Mouse (Mus musculus) mouse trophoblast stem cell (cell line): Measurements from ENCODE around the gene Ptgdr2.

ENCODE experiments used
- in situ Hi-C, 2 experiments: fragments of 300-500 bp; cut with MseI, MboI; formaldehyde crosslinking; loops; 2 replicates in 1 of 2; 3 replicates in 1 of 2; pipeline ENCODE4 v1.15.1; 2025

Ptgdr2 gene

DNA sequence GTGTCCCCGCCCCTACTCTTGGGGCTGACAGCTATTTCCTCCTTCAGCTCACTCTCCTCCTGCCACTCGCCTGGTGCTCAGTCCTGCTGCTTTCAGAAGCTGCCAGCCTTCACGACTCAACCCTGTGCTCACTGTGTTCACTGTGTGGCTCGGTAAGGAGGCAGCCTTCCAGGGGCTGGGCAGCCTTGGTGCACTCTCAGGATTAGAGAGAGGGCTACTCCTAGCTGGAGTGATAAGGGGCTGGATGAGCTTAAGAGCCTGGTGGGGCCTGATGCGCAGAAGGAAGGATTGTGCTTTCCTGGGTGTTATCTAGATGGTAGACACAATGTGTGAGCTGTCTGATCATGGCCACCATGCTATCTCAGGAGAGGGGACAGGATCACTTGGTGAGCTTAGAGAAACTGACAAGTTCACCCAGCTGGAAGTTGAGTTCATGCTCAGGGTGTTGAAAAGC lies at the start of gene Ptgdr2:
Gene Ptgdr2, plus strand, starts transcription at position 51 of the 454 bp plus-strand sequence.
- in situ Hi-C loops = no loop called here

DNA sequence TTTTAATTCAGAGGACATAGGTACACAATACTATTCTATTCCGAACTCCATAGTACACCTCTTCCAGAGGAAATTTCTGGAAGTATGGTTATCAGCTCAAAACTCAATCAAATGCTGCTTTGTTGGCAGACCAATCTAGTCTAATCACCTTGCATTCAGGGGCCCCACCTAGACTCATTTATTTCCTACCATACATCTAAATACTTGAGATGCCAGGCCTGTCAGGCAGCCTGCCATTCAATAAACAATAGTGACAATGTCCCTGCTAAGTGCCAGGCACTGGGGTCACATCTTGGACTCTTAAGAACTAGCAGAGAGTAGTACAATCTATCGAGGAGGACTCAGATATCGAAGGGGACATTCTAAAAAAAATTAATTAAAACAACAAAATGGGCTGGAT lies 44.8 kb upstream of the Ptgdr2 start:
- in situ Hi-C loops = no loop called here

DNA sequence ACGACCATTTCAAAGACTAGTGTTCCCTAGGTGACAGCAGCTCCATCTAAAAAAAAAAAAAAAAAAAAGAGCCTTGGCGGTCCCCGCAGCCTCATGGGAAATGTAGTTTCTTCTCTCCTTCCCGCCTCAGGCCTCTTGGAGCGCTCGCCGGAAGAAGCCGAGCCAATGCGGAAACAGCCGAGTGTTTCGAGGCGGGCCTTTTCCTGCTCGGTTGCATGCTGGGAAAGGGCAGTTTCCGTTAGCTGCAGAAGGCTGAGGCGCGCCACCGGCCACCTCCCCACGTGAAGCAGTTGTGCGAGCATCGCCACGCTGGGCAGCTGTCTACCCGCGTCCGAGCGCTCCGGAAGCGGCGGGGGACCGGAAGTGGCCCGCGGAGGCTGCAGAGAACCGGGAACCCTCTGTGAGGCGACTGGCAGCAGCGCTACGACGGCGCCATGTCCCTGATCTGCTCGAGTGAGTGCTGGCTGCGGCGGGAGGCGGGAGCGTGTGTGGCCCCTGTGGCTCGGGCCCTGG lies 41.9 kb upstream of the Ptgdr2 start, which contains the start of gene Prpf19:
Gene Prpf19, plus strand, starts transcription at position 216 of the 513 bp plus-strand sequence.
- in situ Hi-C loops = no loop called here

DNA sequence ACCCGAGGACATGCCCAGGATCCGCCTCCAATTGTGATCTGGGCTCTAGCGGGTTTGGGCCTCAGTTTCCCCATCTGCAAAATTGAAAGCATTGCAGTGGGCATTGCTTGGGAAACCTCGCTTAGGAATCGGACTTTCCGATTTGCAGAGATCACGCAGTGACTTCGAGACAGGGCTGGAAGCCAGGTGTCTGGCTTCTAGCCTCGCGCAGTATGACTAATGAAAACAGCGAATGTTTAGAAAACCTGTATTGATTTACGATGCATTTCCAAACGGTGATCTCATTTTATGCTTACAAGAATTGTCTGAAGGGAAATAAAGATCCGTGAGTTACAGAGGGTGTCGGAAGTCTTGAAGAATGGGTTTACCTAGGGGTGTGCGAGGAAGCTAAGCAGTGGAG lies 41.3 kb upstream of the Ptgdr2 start:
- in situ Hi-C loops = no loop called here

DNA sequence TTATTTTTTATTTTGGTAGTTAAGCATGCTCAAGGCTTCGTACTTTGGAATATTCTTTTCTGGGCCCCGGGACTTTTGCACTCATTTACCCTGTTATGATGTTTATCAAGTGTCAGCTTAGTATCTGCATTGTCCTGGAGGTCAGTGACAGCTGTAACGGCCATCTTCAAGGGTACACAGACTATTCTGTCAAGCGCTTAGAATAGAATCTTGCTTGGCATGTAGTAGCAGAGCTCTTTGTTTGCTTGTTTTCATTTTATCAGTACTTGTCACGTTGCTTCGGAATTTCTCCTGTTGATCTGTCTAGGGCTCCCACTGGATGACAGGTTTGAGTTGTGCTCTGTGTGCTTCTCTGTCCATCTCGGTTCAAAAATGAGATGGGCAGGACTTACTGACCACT lies 40.1 kb upstream of the Ptgdr2 start:
- in situ Hi-C loops = no loop called here

DNA sequence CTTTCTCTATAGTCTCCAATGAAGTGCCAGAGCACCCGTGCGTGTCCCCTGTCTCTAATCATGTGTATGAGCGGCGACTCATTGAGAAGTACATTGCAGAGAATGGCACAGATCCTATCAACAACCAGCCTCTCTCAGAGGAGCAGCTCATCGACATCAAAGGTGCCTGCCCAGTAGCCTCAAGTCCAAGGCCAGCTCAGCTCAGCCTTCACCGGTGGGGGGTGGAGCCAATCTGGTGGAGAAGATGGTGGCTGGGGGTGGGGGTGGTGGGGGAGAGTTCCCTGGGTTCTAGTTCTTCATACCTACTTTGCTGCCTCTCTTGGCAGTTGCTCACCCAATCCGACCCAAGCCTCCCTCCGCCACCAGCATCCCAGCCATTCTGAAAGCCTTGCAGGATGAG lies 39.5 kb upstream of the Ptgdr2 start:
- in situ Hi-C loops = no loop called here

DNA sequence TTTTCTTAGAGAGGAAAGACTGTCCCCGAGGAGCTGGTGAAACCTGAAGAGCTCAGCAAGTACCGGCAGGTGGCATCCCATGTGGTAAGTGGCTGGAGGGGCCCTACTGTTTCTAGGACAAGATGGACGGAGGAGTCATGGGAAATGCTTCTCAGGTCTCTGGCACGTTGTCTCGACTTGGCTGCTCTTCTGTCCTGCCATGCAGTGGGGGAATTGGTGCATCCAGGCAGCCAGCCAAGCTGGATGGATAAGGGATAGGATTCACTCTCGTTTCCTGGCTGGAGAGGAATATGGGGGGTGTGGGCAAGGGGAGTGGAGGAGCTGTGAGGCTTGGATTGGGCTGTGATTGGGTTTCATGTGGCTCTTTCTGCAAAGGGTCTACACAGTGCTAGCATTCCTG lies 36.6 kb upstream of the Ptgdr2 start:
- in situ Hi-C loops = no loop called here

DNA sequence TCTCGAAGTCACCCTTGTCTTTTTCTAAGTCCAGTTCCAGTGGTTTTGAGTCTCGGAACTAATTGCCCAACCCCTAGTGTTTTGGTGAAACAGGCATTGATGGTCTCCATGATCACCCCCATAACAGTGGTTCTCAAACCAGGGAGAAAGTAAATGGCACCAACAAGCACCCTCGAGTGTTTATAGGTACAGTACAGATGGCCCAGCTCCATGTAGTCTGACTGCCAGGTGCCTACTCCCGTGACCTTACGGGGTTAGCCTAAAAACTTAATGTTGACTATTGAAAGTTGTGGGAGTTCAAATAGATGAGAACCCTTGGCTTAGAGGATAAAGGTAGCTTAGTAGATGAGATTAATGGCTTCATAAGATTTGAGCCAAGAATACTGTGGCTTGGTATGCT lies 35.9 kb upstream of the Ptgdr2 start:
- in situ Hi-C loops = no loop called here

DNA sequence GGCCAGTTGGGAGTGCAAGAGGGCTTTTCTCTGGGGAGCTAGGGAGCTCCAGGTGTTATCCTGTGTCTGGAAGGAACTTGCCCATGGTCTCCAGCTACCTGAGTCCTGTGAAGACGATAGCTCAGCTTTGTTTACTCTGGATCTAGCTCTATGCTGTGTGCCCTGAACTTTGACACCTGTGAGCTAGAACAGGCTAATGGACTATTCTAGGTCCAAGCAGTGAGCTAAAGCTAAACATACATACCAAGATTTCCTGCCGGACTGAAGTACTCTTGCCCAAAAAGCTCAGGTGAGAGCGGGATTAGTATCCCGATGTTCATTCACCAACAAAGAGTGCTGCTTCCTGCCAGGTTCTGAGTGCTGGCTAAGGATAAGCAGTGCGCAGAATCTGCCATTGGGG lies 32.4 kb upstream of the Ptgdr2 start:
- in situ Hi-C loops = no loop called here

DNA sequence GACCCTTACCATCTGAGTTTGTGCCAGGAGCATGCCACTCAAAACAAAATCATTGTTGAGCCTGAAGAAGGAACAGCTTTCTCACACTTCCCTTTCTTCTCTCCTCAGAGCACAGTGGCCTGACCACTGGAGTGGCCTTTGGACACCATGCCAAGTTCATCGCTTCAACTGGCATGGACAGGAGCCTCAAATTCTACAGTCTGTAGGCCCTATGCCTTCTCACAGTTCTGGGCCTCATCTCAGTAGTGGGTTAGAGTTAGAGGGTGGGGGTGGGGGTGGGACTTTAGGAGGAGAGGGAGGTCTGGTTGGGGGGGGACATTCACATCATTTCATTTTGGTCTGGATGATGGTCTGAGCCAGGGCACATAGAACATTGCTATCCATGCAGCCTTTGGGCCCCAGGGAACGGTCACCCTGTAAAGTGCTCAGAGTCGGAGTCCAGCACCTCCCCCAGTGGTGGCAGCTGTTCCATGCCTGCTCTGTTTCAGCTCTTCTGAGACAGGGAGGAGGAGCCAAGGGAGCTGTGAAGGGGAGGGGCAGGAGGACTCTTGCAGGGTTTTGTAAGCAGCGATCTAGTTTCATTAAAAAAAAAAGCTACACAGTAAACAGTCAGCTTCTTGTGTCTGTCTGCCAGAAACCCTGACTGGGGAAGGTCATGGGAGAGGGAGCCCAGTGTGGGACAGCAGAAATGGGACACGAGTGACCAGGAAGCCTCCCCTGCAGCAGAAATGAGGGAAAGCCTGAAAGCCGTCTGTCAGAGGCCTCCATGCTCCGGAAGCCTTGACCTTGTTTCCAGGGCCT lies 31.8 kb upstream of the Ptgdr2 start:
- in situ Hi-C loops = no loop called here

DNA sequence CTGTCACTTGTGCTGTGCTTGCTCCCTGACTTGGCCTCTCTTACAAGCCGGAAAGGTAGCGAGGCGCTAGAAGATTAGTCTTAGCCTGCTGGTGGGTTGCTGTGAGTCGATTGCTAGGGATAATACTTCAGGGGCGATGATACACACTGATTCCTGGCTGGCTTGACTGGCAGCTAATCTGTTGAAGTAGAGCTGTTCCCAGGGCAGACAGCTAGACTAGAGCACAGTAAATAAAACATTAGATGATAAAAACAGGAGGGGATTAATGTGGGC lies 31.3 kb upstream of the Ptgdr2 start:
- in situ Hi-C loops = no loop called here

DNA sequence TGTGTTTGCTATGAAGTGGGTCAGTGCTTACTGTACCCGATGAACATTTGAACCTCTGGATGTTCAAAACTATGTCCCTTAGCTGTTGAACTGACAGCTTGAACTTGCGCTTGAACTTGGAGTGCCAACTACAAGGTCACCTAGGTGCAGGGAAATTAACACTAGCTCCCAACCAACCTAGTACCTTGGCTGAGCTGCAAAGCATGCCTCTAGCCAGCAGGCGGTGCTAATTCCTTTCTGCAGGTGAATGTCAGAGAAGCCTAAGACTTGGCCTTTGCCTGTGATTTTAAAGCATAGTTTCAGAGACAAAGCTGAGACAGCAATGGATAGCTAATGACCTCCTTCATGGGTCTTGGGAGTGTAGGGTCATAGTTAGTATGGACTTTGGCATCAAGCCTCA lies 29.1 kb upstream of the Ptgdr2 start:
- in situ Hi-C loops = no loop called here

DNA sequence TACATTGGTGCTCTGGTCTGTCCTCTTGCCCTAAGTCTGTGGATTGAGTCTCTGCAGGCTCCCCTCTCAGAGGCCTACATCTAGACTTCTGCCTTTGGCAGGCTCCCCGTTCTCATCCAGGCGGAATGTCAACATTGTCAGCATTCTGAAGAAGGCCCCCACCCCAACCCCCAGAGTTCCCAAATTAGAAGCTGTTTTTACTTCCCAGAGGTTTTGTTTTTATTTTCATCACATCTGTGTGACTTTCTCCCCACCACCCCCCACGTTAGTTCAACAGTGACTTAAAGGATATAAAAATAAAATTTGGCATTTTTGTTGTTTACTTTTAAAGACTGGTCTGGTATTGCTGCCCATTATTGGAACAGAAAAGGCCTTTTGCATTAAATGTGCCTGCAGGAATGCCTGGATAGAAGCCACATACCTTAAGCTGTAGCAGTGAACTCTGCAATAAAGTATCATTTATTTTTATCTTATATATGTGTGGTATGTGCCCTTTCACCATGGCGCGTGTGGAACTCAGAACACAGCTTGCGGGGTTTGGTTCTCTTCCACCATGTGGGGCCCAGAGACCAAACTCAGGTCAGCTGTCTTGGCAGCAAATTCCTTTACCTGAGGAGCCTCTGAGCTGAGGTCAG lies 27.8 kb upstream of the Ptgdr2 start:
- in situ Hi-C loops = no loop called here

DNA sequence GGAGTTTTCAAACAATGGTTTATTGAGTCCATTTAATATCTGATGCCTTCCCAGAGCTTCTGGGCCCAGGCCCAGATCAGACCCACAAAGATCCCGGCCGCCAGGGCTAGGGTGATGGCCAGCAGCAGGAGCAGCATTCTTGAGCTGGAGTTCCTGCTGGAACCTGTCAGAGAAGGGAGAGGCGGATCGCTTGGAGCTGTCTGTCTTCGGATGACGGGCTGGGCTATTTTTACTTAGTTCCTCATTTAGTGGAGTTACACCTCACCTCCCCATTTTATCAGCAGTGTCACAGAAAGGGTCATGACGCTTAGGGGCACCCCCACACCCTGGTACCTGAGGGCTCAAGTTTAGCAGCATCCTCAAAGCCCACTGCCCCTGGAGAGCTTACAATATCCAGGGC lies 22.7 kb upstream of the Ptgdr2 start:
- in situ Hi-C loops = loop anchor here (5.0 kb wide), 2 partner anchors 43 to 63 kb away; no protein-coding TSS in a partner anchor

DNA sequence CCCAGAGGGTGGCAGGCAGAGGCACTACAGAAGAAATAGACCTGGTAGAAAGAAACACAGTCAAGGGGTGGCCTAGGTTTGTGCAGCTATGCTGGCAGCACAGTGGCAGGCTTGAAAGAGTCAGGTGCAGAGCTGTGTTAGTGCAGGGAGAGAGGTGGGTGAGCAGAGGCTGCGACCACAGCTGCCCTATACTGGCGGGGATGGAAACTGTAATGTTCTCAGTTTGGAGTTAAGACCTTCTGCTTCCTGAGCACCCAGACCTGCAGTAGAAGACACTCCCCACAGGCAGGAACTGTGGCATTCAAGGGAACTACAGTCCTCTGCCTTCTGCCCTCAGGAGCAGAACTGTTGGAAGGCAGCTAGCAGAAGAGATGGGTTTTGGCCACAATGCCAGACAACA lies 22.1 kb upstream of the Ptgdr2 start:
- in situ Hi-C loops = loop anchor here (5.0 kb wide), 2 partner anchors 42 to 62 kb away; no protein-coding TSS in a partner anchor

DNA sequence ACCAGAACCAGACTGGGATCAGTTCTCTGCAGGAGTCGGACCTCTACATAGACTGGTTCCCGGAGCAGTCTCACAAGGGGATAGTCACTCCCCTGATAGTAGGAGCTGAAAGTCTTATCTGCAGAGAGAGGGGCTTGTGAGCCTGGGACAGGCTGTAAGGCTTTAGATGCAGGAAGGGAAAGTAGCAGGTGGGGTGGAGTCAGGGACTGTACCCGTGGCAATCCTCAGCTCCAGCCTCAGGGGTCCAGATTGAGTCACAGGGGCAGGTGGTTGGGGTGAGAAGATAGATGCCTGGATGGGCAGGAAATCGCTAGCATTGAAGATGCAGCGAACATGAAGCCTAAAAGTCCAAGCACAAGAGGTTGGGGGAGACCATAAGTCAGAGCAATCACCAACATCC lies 20.5 kb upstream of the Ptgdr2 start:
- in situ Hi-C loops = no loop called here

DNA sequence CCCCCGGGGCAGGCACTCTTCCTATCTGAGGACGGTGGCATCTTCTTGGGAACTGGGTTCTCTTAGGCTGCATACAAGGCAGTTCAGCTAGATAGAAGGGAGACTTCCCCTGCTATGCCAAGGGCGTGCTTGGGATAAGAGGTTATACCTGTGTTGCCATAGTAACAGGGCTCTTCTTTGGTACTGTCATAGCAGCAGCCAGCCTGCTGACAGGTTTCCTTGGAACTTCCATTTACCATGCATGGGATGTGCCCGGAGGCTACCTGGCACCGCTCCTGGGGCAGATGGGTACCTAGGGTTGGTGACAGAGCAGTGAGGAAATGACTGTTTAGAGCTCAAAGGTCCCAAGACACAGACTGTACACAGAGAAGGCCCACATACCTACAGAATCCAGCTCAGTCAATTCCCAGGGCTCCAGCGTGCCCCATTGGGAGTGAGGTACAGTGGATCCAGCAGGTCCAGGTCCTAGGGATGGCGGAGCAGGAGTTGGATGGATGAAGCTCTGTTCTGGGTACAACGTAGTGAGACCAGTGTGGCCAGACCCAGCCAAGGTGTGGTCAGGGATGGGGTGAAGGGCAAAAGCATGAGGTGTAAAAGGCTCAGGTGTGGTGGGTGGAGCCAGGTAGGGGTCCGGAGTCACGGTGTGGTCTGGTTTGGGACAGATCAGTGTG lies 18.5 kb upstream of the Ptgdr2 start:
- in situ Hi-C loops = no loop called here

DNA sequence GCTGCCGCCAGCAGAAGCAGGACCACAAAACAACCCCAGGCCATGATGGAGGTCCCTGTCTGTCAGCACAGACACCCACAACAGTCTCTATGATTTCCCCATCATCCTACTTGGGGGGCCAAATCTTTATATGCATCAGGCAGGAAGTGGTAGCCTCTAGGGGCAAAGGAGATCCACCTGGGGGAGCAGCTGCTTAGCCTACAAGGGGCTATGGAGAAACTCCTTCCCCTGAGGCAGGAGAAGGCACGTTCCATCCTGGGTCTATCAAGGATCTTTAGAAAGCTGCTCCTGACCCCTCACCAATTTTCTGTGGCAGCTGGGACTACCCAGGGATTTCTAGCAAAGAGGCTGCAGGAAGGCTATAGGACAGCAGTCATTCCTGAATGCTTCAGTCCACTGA lies 16.4 kb upstream of the Ptgdr2 start, which contains the start of gene Zp1:
Gene Zp1, minus strand, starts transcription at position 101 of the 400 bp plus-strand sequence.
- in situ Hi-C loops = no loop called here

DNA sequence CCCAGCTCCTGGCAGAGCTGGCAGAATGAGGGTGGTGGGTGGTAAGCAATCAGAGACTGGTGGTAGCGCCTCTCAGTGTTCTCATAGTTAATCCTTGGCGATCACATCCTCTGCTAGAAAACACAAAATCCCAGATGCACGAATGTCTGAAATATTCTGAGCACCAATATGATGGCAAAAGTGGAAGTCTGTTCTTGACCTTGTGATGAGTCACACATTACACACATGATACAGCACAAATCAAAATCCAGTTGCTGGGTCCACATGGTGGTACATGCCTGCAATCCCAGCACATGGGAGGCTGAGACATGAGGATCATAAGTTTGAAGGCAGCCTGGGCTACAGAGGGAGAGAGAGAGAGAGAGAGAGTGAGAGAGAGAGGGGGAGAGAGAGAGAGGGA lies 15.9 kb upstream of the Ptgdr2 start:
- in situ Hi-C loops = no loop called here

DNA sequence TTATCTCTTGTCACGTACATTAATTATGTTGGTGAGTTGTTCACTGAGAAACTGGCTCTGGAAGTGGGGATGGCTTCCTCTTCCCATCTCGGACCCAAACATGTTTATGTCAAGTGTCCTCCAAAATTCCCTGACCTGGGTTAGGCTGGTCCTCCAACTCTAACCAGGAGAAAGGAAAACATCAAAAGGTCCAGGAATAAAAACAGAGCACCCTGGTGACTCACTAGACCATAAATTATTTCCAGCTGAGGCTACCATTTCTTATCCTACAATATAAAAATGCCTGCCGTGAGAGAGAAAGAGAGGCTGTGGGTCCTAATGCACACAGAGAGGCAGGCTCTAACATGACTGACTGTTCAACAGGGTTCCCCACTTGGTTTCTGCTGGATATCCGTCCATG lies 12.7 kb upstream of the Ptgdr2 start:
- in situ Hi-C loops = no loop called here

DNA sequence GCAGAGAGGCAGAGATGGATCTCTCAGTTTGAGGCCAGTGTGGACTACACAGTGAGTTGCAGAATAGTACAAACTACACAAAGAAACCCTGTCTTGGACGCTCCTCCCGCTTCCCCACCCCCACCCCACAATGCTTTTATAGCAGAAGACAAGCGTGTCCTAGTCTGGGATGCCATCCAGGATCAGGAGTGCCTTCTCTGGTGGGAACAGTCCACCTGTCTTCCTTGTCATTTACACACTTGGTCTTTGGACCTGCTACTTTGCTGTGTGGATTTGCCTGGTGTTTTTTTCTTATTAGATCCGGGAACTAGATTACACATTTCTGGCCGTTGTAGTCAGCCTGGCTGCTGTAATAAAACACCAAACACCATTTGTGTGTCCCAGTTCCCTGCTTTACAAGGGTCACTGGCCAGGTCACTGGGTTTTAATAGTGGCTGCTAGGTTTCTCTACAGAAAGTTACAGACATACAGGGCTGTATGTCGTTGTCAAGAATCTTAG lies 10.8 kb upstream of the Ptgdr2 start:
- in situ Hi-C loops = no loop called here

DNA sequence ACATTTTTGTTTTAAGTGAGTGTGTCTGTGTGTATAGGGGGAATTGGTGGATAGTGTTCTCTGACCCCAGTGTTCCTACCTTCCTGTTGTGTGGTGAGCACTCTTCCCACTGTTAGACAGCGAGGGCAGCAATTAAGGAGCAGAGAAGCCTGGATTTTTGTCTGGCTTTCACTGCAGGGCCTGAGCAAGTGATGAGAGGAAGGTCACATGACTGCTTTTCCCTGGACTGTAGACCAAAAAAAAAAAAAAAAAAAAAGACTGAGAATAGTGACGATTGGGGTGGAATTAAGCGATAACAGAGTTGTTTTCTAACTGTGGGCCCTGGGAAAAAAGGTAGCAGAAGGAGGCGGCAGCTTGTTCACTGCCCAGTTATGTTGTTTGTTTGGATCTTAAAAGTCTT lies 10.3 kb upstream of the Ptgdr2 start:
- in situ Hi-C loops = no loop called here
